24 mouse cellular contexts compared by ENCODE assay signal in genomic region chr11:95157872-95158271, GRCm38 (mm10). TPM values are rescaled to one million over a fixed set of nuclear protein-coding genes. Genes with fewer than 3 reads are reported as not detected.
DNase-seq lines count a peak whose midpoint lies in the region; ATAC-seq and TF ChIP-seq lines count a peak whose summit lies in the region.
"Had no signal": no experiment of that assay in that cellular context is flagged by ENCODE, and none has a peak within 500 bp of the region (broad histone marks: within the 10 kb centered on the region; RNA-seq: fewer than 3 reads in every experiment).

No protein-coding gene starts in this region.

- ATAC-seq in common myeloid progenitor, adult 5-6 weeks (replicated peaks; ENCODE audit: low read depth, poor library complexity, severe bottlenecking), result peak; percentile 70
- ATAC-seq in megakaryocyte progenitor cell, adult 5-6 weeks (replicated peaks; ENCODE audit: poor library complexity), result peak; percentile 46
- no peak for ATAC-seq in lung, postnatal 0 days
- ATAC-seq: forebrain, embryonic 14.5 days; inflammation-experienced regulatory T-cells, adult 6 months; intestine, postnatal 0 days had no signal

- TF ChIP-seq EP300 in CH12.LX (IDR thresholded peaks at IDR 0.05; ENCODE audit: low read length), result peak; percentile 90
- TF ChIP-seq EP300 in lung, postnatal 0 days (IDR thresholded peaks at IDR 0.05), result no peak

- H3K4me3 ChIP-seq in CH12.LX (replicated peaks in 1 of 3; ENCODE audit: low read depth in 2 of 3, low read length in 2 of 3, poor library complexity in 1 of 3), result peak overlapping the region in 1 of 3 experiments; percentile 23
- no peak overlapping the region for H3K4me3 ChIP-seq in lung, postnatal 0 days (ENCODE audit: low read depth, low read length)
- H3K4me3 ChIP-seq: embryonic facial prominence, embryonic 12.5 days; forebrain, embryonic 10.5 days; gastrocnemius, adult 2 months; heart, embryonic 13.5 days; hindbrain, embryonic 10.5 days; hindbrain, embryonic 15.5 days had no signal

- H3K27me3 ChIP-seq in CH12.LX (replicated peaks), result peaks cover 62% of the 10 kb centered on the region
- H3K27me3 ChIP-seq in lung, postnatal 0 days (replicated peaks; ENCODE audit: insufficient read depth, low read length), result no peaks in the 10 kb centered on the region; the same call in 1 of the 2 replicates

- dilution Hi-C loops in CH12.LX (cut with MboI; ENCODE audit: extremely low pct_ligation_motif_present, extremely low pct_unique_long_range_greater_than_20kb, low sequenced_read_pairs), result no loop called here

- no peak for TF ChIP-seq CTCF in CH12.LX (conservative IDR thresholded peaks at IDR 0.05 in 1 of 2, IDR thresholded peaks at IDR 0.05 in 1 of 2; ENCODE audit: low read depth in 2 of 2, low read length in 2 of 2)
- no peak for TF ChIP-seq CTCF in lung, postnatal 0 days (IDR thresholded peaks at IDR 0.05)

- H3K79me2 ChIP-seq in CH12.LX (replicated peaks; ENCODE audit: control insufficient read depth, extremely low read depth, insufficient read depth, poor library complexity, severe bottlenecking), result no peaks in the 10 kb centered on the region

- H3K4me2 ChIP-seq in CH12.LX (ENCODE audit: insufficient read depth, low read depth, poor library complexity, severe bottlenecking), result no peak overlapping the region
- no peak overlapping the region for H3K4me2 ChIP-seq in lung, postnatal 0 days (replicated peaks; ENCODE audit: low read depth, low read length)
- H3K4me2 ChIP-seq: embryonic facial prominence, embryonic 12.5 days; heart, embryonic 13.5 days; hindbrain, embryonic 15.5 days had no signal

- H3K9ac ChIP-seq in CH12.LX (ENCODE audit: insufficient read depth, low read depth), result no peak overlapping the region
- H3K9ac ChIP-seq in lung, postnatal 0 days (replicated peaks; ENCODE audit: low read depth), result no peak overlapping the region
- H3K9ac ChIP-seq: embryonic facial prominence, embryonic 12.5 days; heart, embryonic 13.5 days; hindbrain, embryonic 15.5 days had no signal

- intact Hi-C loops in heart, postnatal 10 days (cut with DNase I), result no loop called here

- in situ Hi-C loops in CH12.LX (cut with MboI; ENCODE audit: low pct_ligation_motif_present, low pct_unique_long_range_greater_than_20kb, low sequenced_read_pairs), result no loop called here

- no peak for TF ChIP-seq RAD21 in CH12.LX (IDR thresholded peaks at IDR 0.05; ENCODE audit: low read depth, low read length)

- H3K4me1 ChIP-seq in CH12.LX (ENCODE audit: control insufficient read depth in 1 of 2, insufficient read depth in 2 of 2), result peaks cover 16 to 20% of the 10 kb centered on the region in 2 experiments
- no peaks in the 10 kb centered on the region for H3K4me1 ChIP-seq in lung, postnatal 0 days (ENCODE audit: insufficient read depth, low read depth, low read length)
- H3K4me1 ChIP-seq: embryonic facial prominence, embryonic 12.5 days; heart, embryonic 13.5 days; hindbrain, embryonic 10.5 days; hindbrain, embryonic 15.5 days had no signal

- peak; percentile 26; the same call in 1 of the 2 replicates for TF ChIP-seq POLR2A in CH12.LX (IDR thresholded peaks at IDR 0.05; ENCODE audit: low read depth, low read length)

- H3K36me3 ChIP-seq in CH12.LX (replicated peaks in 1 of 2; ENCODE audit: control insufficient read depth in 1 of 2, insufficient read depth in 1 of 2, low read length in 1 of 2), result no peaks in the 10 kb centered on the region
- no peaks in the 10 kb centered on the region for H3K36me3 ChIP-seq in lung, postnatal 0 days (ENCODE audit: insufficient read depth, low read length)
- H3K36me3 ChIP-seq: embryonic facial prominence, embryonic 12.5 days; forebrain, embryonic 10.5 days; heart, embryonic 13.5 days; hindbrain, embryonic 10.5 days; hindbrain, embryonic 15.5 days had no signal

- H3K27ac ChIP-seq in CH12.LX (ENCODE audit: insufficient read depth, low read depth), result no peak overlapping the region
- H3K27ac ChIP-seq in lung, postnatal 0 days (ENCODE audit: low read length), result no peak overlapping the region
- H3K27ac ChIP-seq: embryonic facial prominence, embryonic 12.5 days; forebrain, embryonic 10.5 days; gastrocnemius, adult 2 months; heart, embryonic 13.5 days; hindbrain, embryonic 10.5 days; hindbrain, embryonic 15.5 days had no signal

- H3K9me3 ChIP-seq in CH12.LX (replicated peaks; ENCODE audit: low read length), result peaks cover 4% of the 10 kb centered on the region
- no peaks in the 10 kb centered on the region for H3K9me3 ChIP-seq in lung, postnatal 0 days (ENCODE audit: low read length)
- H3K9me3 ChIP-seq: embryonic facial prominence, embryonic 12.5 days; forebrain, embryonic 10.5 days; heart, embryonic 13.5 days; hindbrain, embryonic 10.5 days; hindbrain, embryonic 15.5 days had no signal

- DNase-seq in 3T3-L1 (ENCODE audit: low read depth, low spot score), result peak; percentile 79
- DNase-seq in CH12.LX (ENCODE audit: extremely low read depth), result peak; percentile 67
- DNase-seq in lung, postnatal 0 days (ENCODE audit: low spot score), result no peak
- DNase-seq in heart, postnatal 10 days, result no peak
- DNase-seq in heart, postnatal 4 days, result no peak
- DNase-seq: adrenal gland, adult 8-10 months; adrenal gland, postnatal 36 days; cerebellum, adult 2 months; embryo, embryonic 11 days; gastrocnemius, adult 2 months; gastrocnemius, postnatal 25 days; heart, adult 11 months; kidney, adult 8-10 months had no signal

- WGBS in lung, postnatal 0 days, result 68% methylated on average over 5 of the region's 5 CpGs

TF ChIP-seq in CH12.LX, 34 proteins besides CTCF, POLR2A, EP300 and RAD21:
- TF ChIP-seq MXI1 (IDR thresholded peaks at IDR 0.05; ENCODE audit: low read depth, low read length), result peak; percentile 19; the same call in 1 of the 2 replicates
- TF ChIP-seq TCF12 (IDR thresholded peaks at IDR 0.05; ENCODE audit: low read depth, low read length), result peak; percentile 90
- no peak for TF ChIP-seq GABPA (IDR thresholded peaks at IDR 0.05; ENCODE audit: insufficient replicate concordance, low read depth, low read length)
- TF ChIP-seq JUN (IDR thresholded peaks at IDR 0.05; ENCODE audit: insufficient read depth, low read depth, low read length), result peak; percentile 51; the same call in 1 of the 2 replicates
- TF ChIP-seq MEF2A (IDR thresholded peaks at IDR 0.05; ENCODE audit: borderline replicate concordance, low read depth, low read length), result peak; percentile 64; the same call in 1 of the 2 replicates
- TF ChIP-seq UBTF (IDR thresholded peaks at IDR 0.05; ENCODE audit: low read depth, low read length), result 0 out of 2 replicates have a peak, but pooled peaks have one; percentile 21
- no peak for TF ChIP-seq ZC3H11A (IDR thresholded peaks at IDR 0.05; ENCODE audit: low read depth, low read length)
- TF ChIP-seq POLR2AphosphoS2 (IDR thresholded peaks at IDR 0.05; ENCODE audit: low read depth, low read length), result no peak
- no peak for TF ChIP-seq NELFE (IDR thresholded peaks at IDR 0.05; ENCODE audit: low read depth, low read length)
- peak; percentile 78 for TF ChIP-seq BHLHE40 (IDR thresholded peaks at IDR 0.05; ENCODE audit: low read depth, low read length)
- 0 out of 2 replicates have a peak, but pooled peaks have one; percentile 22 for TF ChIP-seq MAX (IDR thresholded peaks at IDR 0.05; ENCODE audit: low read length)
- peak; percentile 38; the same call in 1 of the 2 replicates for TF ChIP-seq JUND (conservative IDR thresholded peaks at IDR 0.05; ENCODE audit: low read depth, low read length)
- peak; percentile 77 for TF ChIP-seq IRF4 (IDR thresholded peaks at IDR 0.05; ENCODE audit: low read depth, low read length)
- TF ChIP-seq ETS1 (conservative IDR thresholded peaks at IDR 0.05; ENCODE audit: low read depth, low read length), result peak; percentile 73
- peak; percentile 44 for TF ChIP-seq MYC (IDR thresholded peaks at IDR 0.05; ENCODE audit: low read depth, low read length)
- TF ChIP-seq ELF1 (IDR thresholded peaks at IDR 0.05; ENCODE audit: low read depth, low read length), result 0 out of 2 replicates have a peak, but pooled peaks have one; percentile 1
TF ChIP-seq in CH12.LX: peak in this region for 12.

RNA-seq across cellular contexts. Expression of gene Dlx4, which starts 11.8 kb away (rescaled TPM):
- total RNA-seq in CH12.LX (2012; rRNA removed) (0.21 and 0.25 TPM in 2 replicates), CH12.LX (2014; rRNA removed) (not detected in 2 replicates)
- polyA plus RNA-seq in CH12.LX (2012; ENCODE audit: insufficient read length, low read depth), result not detected in 2 replicates
- not detected in 2 replicates for total RNA-seq in common myeloid progenitor, adult 5-6 weeks (2017)
- total RNA-seq in megakaryocyte progenitor cell, adult 5-6 weeks (2015), result not detected in 2 replicates
- total RNA-seq in megakaryocyte progenitor cell, adult 5-6 weeks (2017), result not detected in 2 replicates
- 0.55 and 0.79 TPM in 2 replicates for polyA plus RNA-seq in lung, postnatal 0 days (2015; fragmentation: Nextera tagmentation; extraction: Ambion mirVana)
- under 1 TPM in 1 of 2 experiments, not detected in 1; 0.12 TPM for total RNA-seq in heart, postnatal 10 days (2021)
- not detected for total RNA-seq in heart, postnatal 4 days (2021)
- total RNA-seq: adrenal gland, postnatal 36 days; gastrocnemius, adult 2 months; gastrocnemius, postnatal 25 days had no signal
- polyA plus RNA-seq: forebrain, embryonic 14.5 days; hindbrain, embryonic 15.5 days; inflammation-experienced regulatory T-cells, adult 6 months; intestine, postnatal 0 days had no signal

RNA-seq across cellular contexts. Expression of gene Dlx3, which starts 38.0 kb away (rescaled TPM):
- total RNA-seq in CH12.LX (2012; rRNA removed), result 0.21 and 0.55 TPM in 2 replicates
- 0.08 TPM in 2 replicates for total RNA-seq in CH12.LX (2014; rRNA removed)
- polyA plus RNA-seq in CH12.LX (2012; ENCODE audit: insufficient read length, low read depth), result 0.17 and 0.22 TPM in 2 replicates
- not detected in 2 replicates for total RNA-seq in common myeloid progenitor, adult 5-6 weeks (2017)
- total RNA-seq in megakaryocyte progenitor cell, adult 5-6 weeks (2015), result not detected in 2 replicates
- not detected in 2 replicates for total RNA-seq in megakaryocyte progenitor cell, adult 5-6 weeks (2017)
- 0.05 TPM in 1 of 2 replicates, not detected in the other for polyA plus RNA-seq in lung, postnatal 0 days (2015; fragmentation: Nextera tagmentation; extraction: Ambion mirVana)
- not detected for total RNA-seq in heart, postnatal 10 days (2021)
- total RNA-seq in heart, postnatal 4 days (2021), result not detected
- total RNA-seq: adrenal gland, adult 8-10 months; adrenal gland, postnatal 36 days; gastrocnemius, adult 2 months; gastrocnemius, postnatal 25 days had no signal
- polyA plus RNA-seq: forebrain, embryonic 14.5 days; heart, embryonic 13.5 days; heart, postnatal 0 days; inflammation-experienced regulatory T-cells, adult 6 months had no signal

Comparison
In these comparisons a context has a peak if more than half of its experiments do, and no peak if none do; other contexts are left out.
1. DNase-seq: peak in 3T3-L1 (single experiment) and CH12.LX (single experiment); none in lung, postnatal 0 days (single experiment), heart, postnatal 10 days (0 of 2) and heart, postnatal 4 days (single experiment).